Mouse (Mus musculus) ES-Bruce4 (cell line): ENCODE data around the gene Zdhhc16.

ENCODE experiments used
- CTCF ChIP-seq: IDR thresholded peaks from one replicate; pipeline ENCODE4 v1.8.1; 2011; ENCODE audit warnings: low read depth, low read length
- POLR2A ChIP-seq: IDR thresholded peaks from one replicate; pipeline ENCODE4 v1.8.1; 2011; ENCODE audit warnings: low read length; ENCODE audit not compliant: insufficient read depth

GRCm38 (mm10) chr19:41943841-41944240 is 10.6 kb downstream of the Zdhhc16 start:
- TF ChIP-seq POLR2A (no peak), CTCF (no peak)
